Mouse (Mus musculus): ENCODE data around the gene Kpna4. TPM values are rescaled to one million over a fixed set of nuclear protein-coding genes. Genes with fewer than 3 reads are reported as not detected.

Gene Kpna4
- polyA plus RNA-seq, 1 experiment = 33.9 TPM

Other genes starting within 250 kb of the Kpna4 start
- 9.5 and 10.2 TPM in 2 replicates for gene Ift80, start 122.5 kb downstream of the Kpna4 start, polyA plus RNA-seq (2012; rRNA removed)
- gene Smc4, start 122.4 kb downstream of the Kpna4 start, polyA plus RNA-seq (2012; rRNA removed) = 11.8 and 15.6 TPM in 2 replicates
- 2.8 TPM in 2 replicates for gene Trim59, start 82.4 kb downstream of the Kpna4 start, polyA plus RNA-seq (2012; rRNA removed)
- 1.7 and 3.0 TPM in 2 replicates for gene Arl14, start 95.3 kb upstream of the Kpna4 start, polyA plus RNA-seq (2012; rRNA removed)
- 6.7 and 10.3 TPM in 2 replicates for gene Ppm1l, start 189.7 kb upstream of the Kpna4 start, polyA plus RNA-seq (2012; rRNA removed)